Comparison of ENCODE assay signal across 35 mouse cellular contexts in the genomic region with DNA sequence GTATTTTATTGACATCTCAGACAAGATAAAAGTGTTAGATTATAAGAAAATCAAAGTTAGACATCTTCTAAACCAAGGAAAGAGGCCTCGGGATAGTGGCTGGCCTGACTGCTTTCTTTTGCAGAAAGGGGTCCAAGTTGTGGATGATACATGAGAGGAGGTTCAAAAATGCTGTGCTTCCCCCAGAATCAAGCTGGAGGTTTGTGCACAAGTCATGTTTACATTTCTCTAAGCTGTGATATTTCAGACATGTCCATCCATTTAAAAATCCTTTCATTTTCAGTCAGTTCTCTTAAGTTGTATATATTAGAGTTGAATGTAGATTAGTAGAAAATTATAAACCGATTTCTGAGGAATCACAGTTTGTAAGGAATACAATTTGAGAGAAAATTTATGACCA.
"Had no signal": no experiment of that assay in that cellular context is flagged by ENCODE, and none has a peak within 500 bp of the region (broad histone marks: within the 10 kb centered on the region; RNA-seq: fewer than 3 reads in every experiment).

No protein-coding gene starts in this region.

- H3K27me3 ChIP-seq: heart, embryonic 12.5 days; heart, embryonic 13.5 days; heart, embryonic 15.5 days; hindbrain, embryonic 12.5 days; hindbrain, embryonic 13.5 days; hindbrain, embryonic 15.5 days; intestine, embryonic 15.5 days; kidney, embryonic 15.5 days had no signal

- H3K4me3 ChIP-seq: heart, embryonic 10.5 days; heart, embryonic 12.5 days; heart, embryonic 13.5 days; heart, embryonic 15.5 days; hindbrain, embryonic 10.5 days; hindbrain, embryonic 12.5 days; hindbrain, embryonic 13.5 days; hindbrain, embryonic 15.5 days; intestine, embryonic 15.5 days; kidney, embryonic 15.5 days; layer of hippocampus, adult 2 months had no signal

- H3K36me3 ChIP-seq: heart, embryonic 10.5 days; heart, embryonic 12.5 days; heart, embryonic 13.5 days; heart, embryonic 15.5 days; hindbrain, embryonic 10.5 days; hindbrain, embryonic 12.5 days; hindbrain, embryonic 13.5 days; hindbrain, embryonic 15.5 days; intestine, embryonic 15.5 days; kidney, embryonic 15.5 days had no signal

- H3K27ac ChIP-seq: heart, embryonic 10.5 days; heart, embryonic 13.5 days; heart, embryonic 15.5 days; hindbrain, embryonic 10.5 days; hindbrain, embryonic 12.5 days; hindbrain, embryonic 13.5 days; hindbrain, embryonic 14.5 days; hindbrain, embryonic 15.5 days; hindbrain, postnatal 0 days; intestine, embryonic 15.5 days; kidney, embryonic 15.5 days; kidney, postnatal 0 days; layer of hippocampus, adult 2 months had no signal

- H3K4me2 ChIP-seq: heart, embryonic 11.5 days; heart, embryonic 12.5 days; heart, embryonic 13.5 days; heart, embryonic 15.5 days; hindbrain, embryonic 12.5 days; hindbrain, embryonic 13.5 days; hindbrain, embryonic 14.5 days; hindbrain, embryonic 15.5 days; intestine, embryonic 15.5 days; kidney, embryonic 15.5 days had no signal

- ATAC-seq: hindbrain, embryonic 16.5 days; hindbrain, postnatal 0 days; inflammation-experienced regulatory T-cells, adult 6 months; intestine, embryonic 15.5 days; intestine, embryonic 16.5 days; intestine, postnatal 0 days had no signal

- H3K9me3 ChIP-seq: heart, embryonic 12.5 days; heart, embryonic 15.5 days; hindbrain, embryonic 10.5 days; hindbrain, embryonic 12.5 days; hindbrain, embryonic 13.5 days; hindbrain, embryonic 15.5 days; intestine, embryonic 15.5 days; kidney, embryonic 15.5 days had no signal

- DNase-seq: heart, postnatal 10 days; heart, postnatal 14 days; heart, postnatal 36 days; heart, postnatal 4 days; kidney, adult 11 months; kidney, adult 18-20 months; kidney, adult 2 months; kidney, adult 8-10 months; kidney, adult 9 months; kidney, postnatal 10 days; kidney, postnatal 14 days; kidney, postnatal 25 days; kidney, postnatal 36 days; kidney, postnatal 4 days; layer of hippocampus, adult 9-11 months; layer of hippocampus, postnatal 36 days had no signal

- H3K9ac ChIP-seq: heart, embryonic 12.5 days; heart, embryonic 13.5 days; heart, embryonic 15.5 days; hindbrain, embryonic 12.5 days; hindbrain, embryonic 13.5 days; hindbrain, embryonic 14.5 days; hindbrain, embryonic 15.5 days; intestine, embryonic 15.5 days; kidney, embryonic 15.5 days had no signal

- H3K4me1 ChIP-seq: heart, embryonic 10.5 days; heart, embryonic 12.5 days; heart, embryonic 13.5 days; heart, embryonic 15.5 days; hindbrain, embryonic 10.5 days; hindbrain, embryonic 12.5 days; hindbrain, embryonic 13.5 days; hindbrain, embryonic 15.5 days; intestine, embryonic 15.5 days; kidney, embryonic 15.5 days had no signal
